Mouse (Mus musculus): ENCODE results near the gene Thada.
"Not testable (repeated sequence)": the region's sequence is repeated elsewhere in the genome, so short reads cannot be mapped to it uniquely, and the experiment has no call there.

The Thada gene

DNA sequence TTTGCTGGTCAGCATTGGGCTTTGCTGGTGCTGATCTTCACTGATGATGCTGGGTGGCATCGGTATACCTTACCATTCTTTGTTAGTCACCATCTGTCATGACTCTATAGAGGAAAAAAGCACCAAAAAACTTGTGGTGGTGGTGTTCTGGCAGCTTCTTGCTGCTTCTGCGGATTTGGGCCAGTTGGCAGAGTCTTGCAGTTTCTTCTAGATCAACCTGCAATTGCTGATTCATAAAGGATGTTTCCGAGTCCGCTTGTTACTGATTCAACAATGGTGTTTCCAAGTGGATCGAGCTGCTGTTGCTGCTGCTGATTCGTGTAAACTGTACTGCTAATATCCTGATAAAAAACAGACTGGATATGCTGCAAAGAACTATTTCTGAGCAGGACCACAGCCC is 168.0 kb downstream of the Thada start:
- DNase-seq (ENCODE audit: low read depth, low spot score), result no peak

DNA sequence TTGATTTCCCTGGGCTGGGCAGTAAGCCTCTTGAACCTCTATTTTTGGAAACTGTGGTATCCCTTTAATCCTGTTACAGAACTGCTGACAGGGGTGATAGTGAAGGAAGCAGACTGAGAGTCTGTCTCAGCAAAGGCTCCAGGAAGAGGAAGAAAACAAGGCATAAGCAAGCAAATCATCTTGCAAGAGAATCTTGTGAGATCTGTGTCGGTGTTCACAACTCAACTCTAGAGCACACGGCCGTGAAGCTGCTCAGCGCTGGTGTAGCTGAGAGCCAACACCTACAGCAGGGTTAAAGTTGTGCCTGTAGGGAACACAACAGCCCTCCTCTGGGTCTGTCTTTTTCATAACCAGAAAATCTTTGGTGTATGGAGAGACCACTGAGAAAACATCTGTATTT is 172.8 kb downstream of the Thada start:
- no peak for DNase-seq (ENCODE audit: low read depth, low spot score)

DNA sequence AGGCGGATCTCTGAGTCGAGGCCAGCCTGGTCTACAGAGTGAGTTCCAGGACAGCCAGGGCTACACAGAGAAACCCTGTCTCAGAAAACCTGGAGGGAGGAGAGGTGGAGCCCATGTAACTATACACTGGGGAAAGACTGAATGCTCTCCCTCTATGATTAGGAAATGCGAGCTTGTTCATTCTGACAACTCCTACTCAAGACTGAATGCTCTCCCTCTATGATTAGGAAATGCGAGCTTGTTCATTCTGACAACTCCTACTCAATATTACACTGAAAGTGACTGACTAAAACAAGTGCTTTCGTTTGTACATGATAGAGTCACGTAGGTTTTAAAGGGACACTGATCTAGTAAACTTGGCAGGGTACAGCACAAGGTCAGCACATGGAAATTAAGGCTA is 174.8 kb downstream of the Thada start:
- not testable (repeated sequence) for DNase-seq (ENCODE audit: low read depth, low spot score)

- no peak for DNase-seq (ENCODE audit: low read depth, low spot score)
Measured at GRCm38 (mm10) chr17:84287675-84288420, 178.2 kb downstream of the Thada start.

- no peak for DNase-seq (ENCODE audit: low read depth, low spot score)
Measured at GRCm38 (mm10) chr17:84286536-84286935, 179.5 kb downstream of the Thada start.

DNA sequence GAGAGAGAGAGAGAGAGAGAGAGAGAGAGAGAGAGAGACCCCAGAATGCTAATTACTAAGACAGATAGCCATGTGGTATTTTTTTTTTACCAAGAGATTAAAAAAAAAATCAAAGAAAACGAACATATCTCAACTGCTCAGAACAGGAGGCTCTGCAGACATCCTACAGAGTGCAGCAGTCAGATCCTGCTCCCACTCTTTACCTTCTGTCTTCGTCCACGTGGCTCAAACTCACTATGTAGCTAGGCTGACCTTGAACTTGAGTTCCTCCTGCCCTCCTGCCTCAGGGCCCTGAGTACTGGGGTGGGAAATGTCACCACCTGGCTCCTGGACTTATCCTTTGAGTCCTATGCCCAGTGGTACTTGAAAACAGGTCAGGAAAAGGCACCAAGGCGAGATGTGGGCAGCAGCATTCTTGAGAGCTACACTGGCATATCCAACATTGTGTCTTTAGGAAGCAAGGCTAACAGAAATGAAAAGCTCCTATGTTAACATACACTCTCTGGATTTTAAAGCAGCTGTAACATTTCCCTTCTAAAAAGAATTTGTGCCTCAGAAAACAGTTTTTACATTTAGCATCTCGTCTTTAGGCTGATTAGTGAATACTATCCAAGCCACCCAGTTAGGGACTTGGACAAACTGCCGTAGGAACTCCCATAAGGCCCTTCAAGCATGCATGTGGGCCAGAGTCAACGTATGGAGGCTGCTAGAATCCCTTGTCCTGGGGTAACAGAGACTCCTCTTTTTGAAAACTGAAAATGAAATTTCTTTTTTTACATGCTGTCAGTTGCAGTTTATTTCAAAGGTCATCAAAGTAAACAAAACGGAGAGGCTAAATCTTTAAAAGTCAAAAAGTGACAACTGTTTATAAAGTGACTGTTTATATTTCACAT is 183.4 kb downstream of the Thada start:
- DNase-seq (ENCODE audit: low read depth, low spot score), result no peak

- DNase-seq (ENCODE audit: low read depth, low spot score), result no peak
Measured at GRCm38 (mm10) chr17:84279001-84279400, 187.0 kb downstream of the Thada start.

- no peak for DNase-seq (ENCODE audit: low read depth, low spot score)
Measured at GRCm38 (mm10) chr17:84278193-84278953, 187.6 kb downstream of the Thada start.

- no peak for DNase-seq (ENCODE audit: low read depth, low spot score)
Measured at GRCm38 (mm10) chr17:84274999-84275398, 191.0 kb downstream of the Thada start.

DNA sequence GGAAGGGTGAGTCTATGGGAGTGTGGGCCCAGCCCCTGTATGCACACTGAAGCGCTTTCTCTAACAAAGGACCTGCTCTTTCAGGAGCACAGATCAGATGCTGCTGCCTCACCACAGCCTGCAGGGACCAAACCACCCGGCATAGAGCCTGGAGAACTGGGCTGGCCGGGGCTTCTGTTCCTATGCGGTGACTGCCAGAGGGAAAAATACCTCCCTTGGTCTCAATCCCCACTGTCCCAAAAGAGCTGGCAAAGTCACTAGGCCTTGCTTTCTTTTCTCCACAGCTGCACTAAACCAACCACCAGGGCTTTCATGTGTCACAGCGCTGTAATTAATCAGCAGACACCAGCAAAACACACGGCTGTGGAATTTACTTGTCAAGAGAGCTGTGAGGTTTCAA is 191.8 kb downstream of the Thada start:
- no peak for DNase-seq (ENCODE audit: low read depth, low spot score)

- no peak for DNase-seq (ENCODE audit: low read depth, low spot score)
Measured at GRCm38 (mm10) chr17:84272557-84273261, 193.3 kb downstream of the Thada start.

GRCm38 (mm10) chr17:84271566-84272202 is 194.3 kb downstream of the Thada start:
- no peak for DNase-seq (ENCODE audit: low read depth, low spot score)

DNA sequence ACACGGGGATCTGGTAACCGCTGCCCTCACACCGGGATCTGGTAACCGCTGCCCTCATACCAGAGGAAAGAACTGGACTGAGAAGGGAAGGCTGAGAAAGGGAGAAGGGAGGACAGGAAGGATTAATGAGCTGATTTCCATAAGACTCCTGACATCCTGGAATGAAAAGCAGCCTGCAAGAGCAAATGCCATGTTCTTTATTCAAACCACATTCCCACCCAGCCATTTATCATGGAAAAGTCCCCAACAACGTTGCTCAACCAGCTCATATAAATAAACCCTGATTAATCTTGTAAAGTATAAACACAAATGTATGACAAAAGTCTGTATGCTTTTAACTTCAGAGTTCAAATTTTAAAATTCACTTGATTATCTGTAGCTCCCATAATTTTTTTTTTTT is 196.3 kb downstream of the Thada start:
- DNase-seq (ENCODE audit: low read depth, low spot score), result peak; percentile 19

- DNase-seq (ENCODE audit: low read depth, low spot score), result no peak
Measured at GRCm38 (mm10) chr17:84268450-84268849, 197.6 kb downstream of the Thada start.

- DNase-seq (ENCODE audit: low read depth, low spot score), result no peak
Measured at GRCm38 (mm10) chr17:84267456-84268074, 198.4 kb downstream of the Thada start.

- DNase-seq (ENCODE audit: low read depth, low spot score), result no peak
Measured at GRCm38 (mm10) chr17:84266161-84266948, 199.7 kb downstream of the Thada start.

GRCm38 (mm10) chr17:84265480-84266130 is 200.4 kb downstream of the Thada start:
- no peak for DNase-seq (ENCODE audit: low read depth, low spot score)

DNA sequence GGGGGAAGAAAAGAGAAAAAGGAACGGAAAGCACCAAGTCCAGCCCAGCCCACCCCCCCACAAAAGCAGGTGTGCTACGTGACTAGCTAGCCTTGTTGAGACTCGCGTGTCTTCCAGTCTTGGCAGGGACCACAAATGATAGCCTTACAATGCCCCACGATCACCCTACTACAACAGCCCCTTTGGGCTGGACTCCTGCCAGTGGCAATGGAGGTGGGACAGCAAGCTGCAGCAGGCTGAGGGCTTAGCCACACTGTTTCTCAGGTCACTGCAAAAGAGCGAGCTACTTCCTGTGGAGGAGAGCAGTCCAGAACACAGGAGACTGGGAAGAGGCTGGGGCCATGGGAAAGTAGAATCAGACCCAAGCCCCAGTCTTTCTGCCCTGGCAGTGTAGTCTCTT is 201.7 kb downstream of the Thada start:
- DNase-seq (ENCODE audit: low read depth, low spot score), result no peak

- no peak for DNase-seq (ENCODE audit: low read depth, low spot score)
Measured at GRCm38 (mm10) chr17:84263591-84263990, 202.4 kb downstream of the Thada start.

Data from R1 (cell line).